Mouse (Mus musculus): ENCODE measurements around the gene Mamdc2.

Mamdc2 gene

GRCm38 (mm10) chr19:23360536-23360935 lies 87.7 kb downstream of the Mamdc2 start:
- DNase-seq (ENCODE audit: low read depth in 2 of 2, low spot score in 2 of 2) = no peak

GRCm38 (mm10) chr19:23357253-23357652 lies 91.0 kb downstream of the Mamdc2 start:
- DNase-seq (ENCODE audit: low read depth in 2 of 2, low spot score in 2 of 2) = no peak

- DNase-seq (ENCODE audit: low read depth in 2 of 2, low spot score in 2 of 2) = no peak
Measured at GRCm38 (mm10) chr19:23354738-23355137, 93.5 kb downstream of the Mamdc2 start.

- no peak for DNase-seq (ENCODE audit: low read depth in 2 of 2, low spot score in 2 of 2)
Measured at GRCm38 (mm10) chr19:23353881-23354401, 94.3 kb downstream of the Mamdc2 start.

DNA sequence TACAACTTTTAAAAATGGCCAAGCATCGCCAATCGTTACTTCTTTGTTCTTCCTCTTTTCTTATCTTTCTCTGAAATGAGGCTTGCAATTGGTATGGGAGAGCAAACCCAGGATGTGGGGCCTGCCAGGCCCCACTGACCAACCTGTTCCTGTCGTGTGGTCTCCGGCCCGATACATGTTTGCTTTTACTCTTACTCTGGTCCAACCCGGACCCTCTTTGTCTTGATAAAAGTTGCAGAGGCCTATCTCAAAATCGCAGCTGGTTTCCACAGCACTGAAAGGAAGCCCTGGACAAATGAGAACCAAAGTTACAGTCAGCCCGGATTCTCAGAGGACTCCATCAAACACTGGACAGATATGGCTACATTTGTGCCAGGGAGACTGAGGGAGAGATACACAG lies 95.1 kb downstream of the Mamdc2 start:
- no peak for DNase-seq (ENCODE audit: low read depth in 2 of 2, low spot score in 2 of 2)

GRCm38 (mm10) chr19:23351808-23352491 lies 96.3 kb downstream of the Mamdc2 start:
- DNase-seq (ENCODE audit: low read depth in 2 of 2, low spot score in 2 of 2) = no peak

DNA sequence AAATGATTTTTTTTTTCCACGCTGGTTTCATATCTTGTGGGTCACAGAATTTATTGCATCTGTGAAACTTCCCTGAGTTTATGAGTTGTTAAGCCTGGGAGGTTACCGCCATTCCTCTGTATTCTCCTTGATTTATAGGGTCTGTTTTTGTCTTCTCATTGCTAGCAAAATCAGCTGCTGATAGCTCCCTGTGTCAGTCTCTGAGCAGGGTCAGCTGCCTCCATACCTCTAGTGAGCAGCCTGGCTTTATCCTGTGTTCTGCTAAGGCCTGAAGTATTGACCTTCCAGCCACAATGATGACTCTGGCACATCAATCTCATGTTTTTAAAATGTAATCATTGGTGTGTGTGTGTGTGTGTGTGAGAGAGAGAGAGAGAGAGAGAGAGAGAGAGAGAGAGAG lies 98.3 kb downstream of the Mamdc2 start:
- DNase-seq (ENCODE audit: low read depth in 2 of 2, low spot score in 2 of 2) = no peak

- DNase-seq (ENCODE audit: low read depth in 2 of 2, low spot score in 2 of 2) = no peak
Measured at GRCm38 (mm10) chr19:23342782-23343181, 105.5 kb downstream of the Mamdc2 start.

DNA sequence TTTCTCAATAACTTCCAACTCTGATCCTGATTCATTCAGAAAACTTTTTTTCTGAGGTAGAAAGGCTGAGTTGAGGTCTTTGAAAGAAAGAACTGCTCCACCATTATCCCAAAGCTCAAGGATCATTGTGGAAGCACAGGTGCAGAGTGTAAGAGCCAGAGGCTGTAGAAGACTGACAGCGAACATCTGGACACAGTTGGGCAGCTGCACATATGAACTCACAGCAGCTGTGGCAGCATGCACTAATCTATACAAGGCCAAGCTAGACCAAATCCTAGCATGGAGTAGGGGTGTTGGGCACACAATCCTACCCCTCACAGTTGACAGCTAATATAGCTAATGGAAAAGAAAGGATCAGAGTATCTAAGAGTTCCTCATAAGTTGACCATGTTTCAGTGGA lies 115.4 kb downstream of the Mamdc2 start:
- DNase-seq (ENCODE audit: low read depth in 2 of 2, low spot score in 2 of 2) = no peak

DNA sequence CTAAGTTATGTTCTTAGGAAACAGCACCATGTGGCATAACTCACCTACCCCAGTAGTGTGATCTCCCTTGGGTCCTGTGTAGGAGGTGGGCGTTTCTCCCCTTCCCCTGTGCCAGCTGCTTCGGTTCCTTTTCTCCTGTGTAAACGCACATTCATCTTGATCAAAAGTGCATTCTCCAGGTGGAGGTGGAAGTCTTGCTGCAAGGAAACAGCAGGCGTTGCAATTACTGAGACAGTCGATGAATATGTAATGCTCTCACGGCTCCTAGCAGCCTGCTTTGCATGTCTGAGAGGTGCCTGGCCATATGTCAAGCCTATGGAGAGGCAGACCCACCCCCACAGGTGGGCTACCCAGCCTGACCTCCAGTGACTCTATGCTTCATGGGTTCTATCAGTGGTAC lies 117.4 kb downstream of the Mamdc2 start:
- DNase-seq (ENCODE audit: low read depth in 2 of 2, low spot score in 2 of 2) = no peak

- DNase-seq (ENCODE audit: low read depth in 2 of 2, low spot score in 2 of 2) = no peak
Measured at GRCm38 (mm10) chr19:23329346-23329745, 118.9 kb downstream of the Mamdc2 start.

GRCm38 (mm10) chr19:23327056-23327640 lies 121.1 kb downstream of the Mamdc2 start:
- no peak for DNase-seq (ENCODE audit: low read depth in 2 of 2, low spot score in 2 of 2)

GRCm38 (mm10) chr19:23323107-23323506 lies 125.1 kb downstream of the Mamdc2 start:
- peak; percentile 78 to 80 for DNase-seq (ENCODE audit: low read depth in 2 of 2, low spot score in 2 of 2)

GRCm38 (mm10) chr19:23317989-23318358 lies 130.3 kb downstream of the Mamdc2 start:
- no peak for DNase-seq (ENCODE audit: low read depth in 2 of 2, low spot score in 2 of 2)

GRCm38 (mm10) chr19:23317295-23317988 lies 130.8 kb downstream of the Mamdc2 start:
- no peak for DNase-seq (ENCODE audit: low read depth in 2 of 2, low spot score in 2 of 2)

DNA sequence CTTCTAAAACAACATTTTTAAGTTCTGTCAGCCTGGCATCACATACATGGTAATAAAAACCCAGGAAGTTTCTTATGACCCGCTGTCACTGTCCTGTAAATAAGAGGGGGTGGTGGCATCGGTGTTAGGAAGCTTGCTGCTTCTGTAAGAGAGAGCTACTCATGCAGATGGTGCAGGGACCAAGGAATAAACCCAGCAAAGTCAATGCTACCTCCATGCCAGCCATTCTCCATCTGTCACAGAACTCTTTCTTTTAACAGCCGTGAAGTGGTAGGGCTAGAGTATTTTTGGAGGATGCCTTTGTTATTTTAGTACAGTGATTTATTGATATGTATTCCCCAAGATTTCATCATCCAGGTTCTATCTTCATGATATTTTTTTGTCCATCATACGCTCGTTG lies 131.4 kb downstream of the Mamdc2 start:
- DNase-seq (ENCODE audit: low read depth in 2 of 2, low spot score in 2 of 2) = no peak

DNA sequence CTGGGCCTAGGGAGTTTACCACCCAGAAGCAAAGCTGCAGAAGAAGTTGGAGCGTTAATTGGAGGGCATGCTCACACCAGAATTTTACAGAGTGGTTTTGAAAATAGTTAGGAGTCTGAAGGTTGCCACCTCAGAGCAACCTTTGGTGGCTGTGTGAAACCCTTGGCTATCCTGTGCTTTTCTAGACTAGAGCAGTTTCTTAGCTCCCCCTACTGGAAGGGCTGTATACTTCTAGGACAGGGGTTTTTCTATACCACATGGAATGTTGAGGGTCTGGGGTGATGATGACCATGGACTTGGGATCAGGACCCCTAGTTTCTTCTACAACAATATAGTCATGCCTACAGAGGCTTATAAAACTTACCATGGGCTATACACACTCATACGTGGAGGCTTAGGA lies 138.3 kb downstream of the Mamdc2 start:
- DNase-seq (ENCODE audit: low read depth in 2 of 2, low spot score in 2 of 2) = no peak

GRCm38 (mm10) chr19:23306671-23307070 lies 141.6 kb downstream of the Mamdc2 start:
- no peak for DNase-seq (ENCODE audit: low read depth in 2 of 2, low spot score in 2 of 2)

GRCm38 (mm10) chr19:23299987-23300386 lies 148.3 kb downstream of the Mamdc2 start:
- DNase-seq (ENCODE audit: low read depth in 2 of 2, low spot score in 2 of 2) = no peak

- DNase-seq (ENCODE audit: low read depth in 2 of 2, low spot score in 2 of 2) = no peak
Measured at GRCm38 (mm10) chr19:23298917-23299316, 149.3 kb downstream of the Mamdc2 start.

DNA sequence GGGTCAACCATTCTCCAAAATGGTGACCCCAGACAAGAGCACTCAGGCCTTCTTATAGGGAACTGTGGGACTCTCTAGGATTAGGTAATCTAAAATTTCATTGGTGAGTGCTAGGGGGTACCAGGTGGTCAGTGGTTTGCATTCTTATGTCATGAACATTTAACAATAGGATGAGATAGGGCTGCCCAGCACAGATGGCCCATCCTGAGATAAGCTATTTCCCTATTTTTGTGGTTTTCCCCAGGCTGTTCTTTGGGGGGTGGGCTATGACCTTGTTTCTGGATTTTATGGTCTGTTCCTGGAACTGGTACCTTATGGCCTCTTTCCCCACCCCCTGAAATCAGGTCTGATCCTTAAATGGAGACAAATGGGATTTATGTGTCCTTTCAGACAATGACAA lies 151.1 kb downstream of the Mamdc2 start:
- DNase-seq (ENCODE audit: low read depth in 2 of 2, low spot score in 2 of 2) = no peak

GRCm38 (mm10) chr19:23289251-23289650 lies 159.0 kb downstream of the Mamdc2 start:
- no peak for DNase-seq (ENCODE audit: low read depth in 2 of 2, low spot score in 2 of 2)

All from CD8-positive naive resting alpha-beta T cell, adult 2 months (primary cell).